Mouse (Mus musculus): ENCODE measurements at regions not wholly inside any gene's neighbourhood (a gene's known extent, or its start where the extent isn't known, plus 50 kb on each side); places are given as distances from the start of the nearest gene placed in this dataset.
"Not testable (repeated sequence)": the region's sequence is repeated elsewhere in the genome, so short reads cannot be mapped to it uniquely, and the experiment has no call there.

DNA sequence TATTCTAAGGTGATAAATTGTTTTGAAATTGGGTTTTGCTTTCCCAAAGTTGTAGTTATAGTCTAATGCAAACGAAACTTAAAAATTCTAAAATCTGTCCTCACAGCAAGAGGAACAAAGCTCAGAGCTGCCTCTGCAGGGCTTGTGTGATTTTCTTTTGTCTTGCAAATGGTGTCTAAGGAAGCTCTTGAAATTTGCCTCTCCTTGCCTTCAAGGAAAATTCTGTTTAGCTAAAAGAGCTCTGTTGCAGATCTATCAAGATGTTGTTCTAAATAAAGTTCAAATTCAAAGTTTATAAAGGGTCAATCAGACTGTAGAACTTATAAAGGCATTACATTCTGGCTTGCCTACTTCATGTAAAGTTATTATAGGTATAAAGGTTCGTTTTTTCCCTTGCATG, 53.6 kb upstream of the Prl4a1 start:
- TF ChIP-seq POLR2A (IDR thresholded peaks at IDR 0.05; ENCODE audit: insufficient read depth, low read length); CTCF (IDR thresholded peaks at IDR 0.05; ENCODE audit: low read depth, low read length); EP300 (IDR thresholded peaks at IDR 0.05; ENCODE audit: insufficient read depth, low read depth, low read length): not testable (repeated sequence)

All from ES-Bruce4 (cell line).